Mouse (Mus musculus): ENCODE results near the gene Creb1.
"Not testable (repeated sequence)": the region's sequence is repeated elsewhere in the genome, so short reads cannot be mapped to it uniquely, and the experiment has no call there.

Gene Creb1

DNA sequence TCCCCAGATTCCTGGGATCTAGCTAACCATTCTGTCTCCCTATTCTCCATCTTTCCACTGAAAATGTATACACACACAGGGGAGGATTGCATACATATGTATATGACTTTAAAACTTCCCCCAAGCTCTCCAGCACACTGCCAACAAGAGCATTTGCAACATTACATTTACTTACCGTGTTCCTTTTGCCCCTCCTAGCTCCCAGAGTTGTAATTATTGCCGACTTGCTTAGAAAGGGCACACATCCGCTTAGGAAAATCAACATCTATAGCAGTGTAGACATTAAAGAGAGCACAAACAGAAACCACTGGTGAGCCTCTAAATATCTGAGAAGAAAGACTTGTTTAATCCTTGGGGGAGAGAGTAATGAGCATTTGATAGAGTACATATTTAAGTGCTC lies 85.8 kb downstream of the Creb1 start:
- no peak for DNase-seq (ENCODE audit: low spot score in 2 of 2)

DNA sequence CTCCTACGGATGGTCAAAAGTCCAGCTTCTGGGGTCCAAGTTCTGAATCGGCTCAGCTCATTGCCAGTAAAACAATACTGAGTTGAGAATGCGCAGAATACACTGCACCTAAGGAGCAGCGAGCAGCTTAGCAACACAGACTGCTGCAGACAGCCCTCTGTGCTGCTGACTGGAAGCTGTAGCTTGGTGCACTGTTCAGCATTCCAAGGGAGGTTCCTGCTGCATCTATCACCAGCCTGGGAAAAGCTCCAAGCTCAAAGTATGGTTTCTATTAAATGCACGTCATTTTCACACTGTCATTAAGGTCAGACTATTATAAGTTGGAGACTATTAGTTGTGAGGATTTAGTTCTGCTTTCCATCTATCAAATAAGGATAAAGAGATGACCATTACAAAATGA lies 88.7 kb downstream of the Creb1 start:
- no peak for DNase-seq (ENCODE audit: low spot score in 2 of 2)

GRCm38 (mm10) chr1:64623558-64624435 lies 91.4 kb downstream of the Creb1 start:
- DNase-seq (ENCODE audit: low spot score in 2 of 2), result no peak

GRCm38 (mm10) chr1:64625214-64625613 lies 92.8 kb downstream of the Creb1 start:
- no peak for DNase-seq (ENCODE audit: low spot score in 2 of 2)

GRCm38 (mm10) chr1:64631526-64631925 lies 99.1 kb downstream of the Creb1 start:
- no peak for DNase-seq (ENCODE audit: low spot score in 2 of 2)

DNA sequence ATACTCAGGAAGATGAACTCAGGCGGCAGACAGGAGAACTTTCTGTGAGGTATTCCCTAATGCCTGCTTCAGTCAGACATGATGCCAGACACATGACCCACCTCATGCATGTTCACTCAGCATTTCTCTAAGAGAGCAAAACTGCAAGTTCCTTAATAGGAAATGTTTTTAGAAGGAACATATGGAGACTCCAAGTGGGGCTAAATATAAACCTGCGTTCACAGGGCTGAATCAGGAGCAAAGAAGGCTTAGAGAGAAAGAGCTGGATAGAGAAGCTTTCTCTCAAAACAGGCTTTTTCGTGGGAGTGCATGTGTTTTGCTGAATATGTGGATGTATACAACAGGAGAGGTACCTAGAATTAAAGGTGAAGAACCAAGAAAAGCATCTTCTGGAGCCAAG lies 100.8 kb downstream of the Creb1 start:
- no peak for DNase-seq (ENCODE audit: low spot score in 2 of 2)

GRCm38 (mm10) chr1:64635624-64636023 lies 103.2 kb downstream of the Creb1 start:
- DNase-seq (ENCODE audit: low spot score in 2 of 2), result no peak

DNA sequence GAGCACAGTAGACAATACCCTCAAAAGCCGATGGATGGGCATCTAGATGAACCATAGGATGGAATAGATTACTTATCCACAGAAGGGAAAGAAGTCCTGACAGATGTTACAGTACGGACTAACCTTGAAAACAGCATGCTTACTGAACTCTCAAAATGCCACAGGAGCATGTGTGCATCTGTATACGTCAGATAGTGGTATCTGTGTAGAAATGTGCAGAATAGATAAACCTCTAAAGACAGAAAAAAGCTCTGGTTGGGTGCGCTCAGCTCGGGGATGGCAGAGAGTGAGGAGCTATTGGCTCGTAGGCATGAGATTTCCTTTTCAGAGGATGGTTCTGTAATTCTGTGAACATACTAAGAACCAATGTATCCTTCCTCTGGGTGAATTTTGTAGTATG lies 106.8 kb downstream of the Creb1 start:
- no peak for DNase-seq (ENCODE audit: low spot score in 2 of 2)

GRCm38 (mm10) chr1:64641069-64641468 lies 108.6 kb downstream of the Creb1 start:
- no peak for DNase-seq (ENCODE audit: low spot score in 2 of 2)

DNA sequence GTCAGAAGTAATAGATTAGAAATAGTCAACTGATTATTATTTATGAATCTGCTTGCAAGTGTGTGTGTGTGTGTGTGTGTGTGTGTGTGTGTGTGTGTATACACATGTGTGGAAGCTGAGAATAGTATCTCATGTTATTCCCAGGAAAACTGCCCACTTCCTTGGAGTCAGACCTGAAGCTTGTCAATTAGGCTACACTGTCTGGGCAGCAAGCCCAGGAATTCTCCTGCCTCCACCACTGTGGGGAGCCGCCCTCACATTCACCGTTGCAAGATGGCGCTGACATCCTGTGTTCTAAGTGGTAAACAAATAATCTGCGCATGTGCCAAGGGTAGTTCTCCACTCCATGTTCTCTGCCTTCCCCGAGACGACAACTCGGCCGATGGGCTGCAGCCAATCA lies 110.1 kb downstream of the Creb1 start:
- not testable (repeated sequence) for DNase-seq (ENCODE audit: low spot score in 2 of 2)

DNA sequence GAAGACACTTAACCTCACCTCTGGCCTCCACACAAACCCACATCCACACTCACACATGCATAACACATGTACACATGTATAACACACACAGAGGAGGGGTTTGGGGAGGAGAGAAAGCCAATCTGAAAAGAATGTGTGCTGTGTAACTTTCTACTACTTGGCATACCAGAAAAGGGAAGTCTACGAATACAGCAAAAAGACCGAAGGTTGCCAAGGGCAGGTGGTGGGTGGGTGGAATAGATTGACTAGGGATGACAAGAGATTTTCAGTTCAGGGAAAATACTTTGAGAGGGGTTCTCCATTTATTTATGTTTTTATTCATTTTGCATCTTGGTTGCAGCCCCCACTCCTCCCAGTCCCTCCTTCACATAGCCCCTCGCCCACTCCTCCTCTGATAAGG lies 112.1 kb downstream of the Creb1 start:
- DNase-seq (ENCODE audit: low spot score in 2 of 2), result no peak

DNA sequence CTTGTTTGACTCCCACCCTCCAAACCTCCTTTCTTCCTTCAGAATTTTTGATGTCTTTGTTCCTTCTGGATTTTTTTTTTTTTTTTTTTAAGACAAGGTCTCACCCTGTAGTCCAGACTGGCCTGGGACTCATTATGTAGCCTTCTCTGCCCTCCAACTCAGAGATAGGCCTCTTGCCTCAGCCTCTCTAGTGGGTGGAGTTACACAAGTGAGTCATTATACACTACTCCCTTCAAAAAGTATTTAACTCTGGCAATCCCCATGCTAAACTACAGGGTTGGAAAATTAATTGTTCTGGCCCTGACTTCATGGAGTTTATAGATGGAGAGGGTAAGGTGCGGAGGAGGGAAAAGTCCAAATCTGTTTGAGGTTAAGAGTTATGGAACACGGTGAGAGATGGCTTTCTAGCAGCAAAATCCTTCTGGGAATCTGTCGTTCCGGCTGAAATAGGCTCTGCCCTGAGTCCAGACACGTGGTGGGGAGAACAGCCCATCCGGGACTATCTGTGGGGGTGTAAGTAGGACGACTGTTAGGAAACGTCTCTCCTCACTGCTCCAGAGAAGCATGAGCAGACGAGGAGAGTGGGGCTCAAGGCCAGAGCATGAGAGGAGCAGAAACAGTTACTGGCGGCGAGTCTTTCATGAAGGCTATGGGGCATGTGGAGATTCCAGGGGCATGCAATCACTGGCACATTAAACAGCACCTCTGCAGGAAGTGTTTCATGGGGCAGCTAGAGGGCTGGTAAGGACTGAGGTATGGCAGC lies 117.1 kb downstream of the Creb1 start:
- DNase-seq (ENCODE audit: low spot score in 2 of 2), result no peak

- DNase-seq (ENCODE audit: low spot score in 2 of 2), result no peak
Observed at GRCm38 (mm10) chr1:64653701-64654100, 121.3 kb downstream of the Creb1 start.
